Mouse (Mus musculus): Measurements from ENCODE around the gene Ift22. TPM values are rescaled to one million over a fixed set of nuclear protein-coding genes. Genes with fewer than 3 reads are reported as not detected.

Gene Ift22
- polyA plus RNA-seq, 1 experiment from 2014 or later: 54.1 TPM

GRCm38 (mm10) chr5:136895529-136895963 lies 12.4 kb upstream of the Ift22 start:
- Histone ChIP-seq H3K4me1 (ENCODE audit: control insufficient read depth, insufficient read depth, low read length) (0 out of 2 replicates have a peak, but pooled peaks cover 3% of the 10 kb centered on the region), H3K4me3 (replicated peaks; ENCODE audit: low read length) (no peak overlapping the region), H3K4me2 (ENCODE audit: low read depth, low read length) (0 out of 2 replicates have a peak overlapping the region, but pooled peaks have one; percentile 13), H3K27me3 (ENCODE audit: control insufficient read depth, insufficient read depth, low read length) (no peaks in the 10 kb centered on the region), H3K9me3 (replicated peaks; ENCODE audit: control insufficient read depth, low read length) (no peaks in the 10 kb centered on the region), H3K36me3 (ENCODE audit: control insufficient read depth, insufficient read depth, low read length) (no peaks in the 10 kb centered on the region), H3K9ac (ENCODE audit: low read length) (no peak overlapping the region), H3K27ac (ENCODE audit: low read length) (no peak overlapping the region)
- WGBS: 45% methylated on average over 10 of the region's 10 CpGs
- no peak for ATAC-seq (ENCODE audit: insufficient read depth, low FRiP score)

- no peak overlapping the region for H3K4me2 ChIP-seq (ENCODE audit: low read depth, low read length)
- H3K27me3 ChIP-seq (ENCODE audit: control insufficient read depth, insufficient read depth, low read length): no peaks in the 10 kb centered on the region
- no peaks in the 10 kb centered on the region for H3K36me3 ChIP-seq (ENCODE audit: control insufficient read depth, insufficient read depth, low read length)
- no peak for ATAC-seq (ENCODE audit: insufficient read depth, low FRiP score)
- no peak overlapping the region for H3K9ac ChIP-seq (ENCODE audit: low read length)
- no peak overlapping the region for H3K4me3 ChIP-seq (replicated peaks; ENCODE audit: low read length)
- 0 out of 2 replicates have a peak, but pooled peaks cover 6% of the 10 kb centered on the region for H3K4me1 ChIP-seq (ENCODE audit: control insufficient read depth, insufficient read depth, low read length)
- WGBS: 57% methylated on average over 3 of the region's 3 CpGs
- no peak overlapping the region for H3K27ac ChIP-seq (ENCODE audit: low read length)
- no peaks in the 10 kb centered on the region for H3K9me3 ChIP-seq (replicated peaks; ENCODE audit: control insufficient read depth, low read length)
Observed at GRCm38 (mm10) chr5:136904621-136905020, 3.3 kb upstream of the Ift22 start.

GRCm38 (mm10) chr5:136905630-136906029 lies 2.3 kb upstream of the Ift22 start:
- Histone ChIP-seq H3K4me3 (replicated peaks; ENCODE audit: low read length) (no peak overlapping the region), H3K4me1 (ENCODE audit: control insufficient read depth, insufficient read depth, low read length) (0 out of 2 replicates have a peak, but pooled peaks cover 6% of the 10 kb centered on the region), H3K4me2 (ENCODE audit: low read depth, low read length) (no peak overlapping the region), H3K9me3 (replicated peaks; ENCODE audit: control insufficient read depth, low read length) (no peaks in the 10 kb centered on the region), H3K27ac (ENCODE audit: low read length) (no peak overlapping the region), H3K9ac (ENCODE audit: low read length) (no peak overlapping the region), H3K27me3 (ENCODE audit: control insufficient read depth, insufficient read depth, low read length) (no peaks in the 10 kb centered on the region), H3K36me3 (ENCODE audit: control insufficient read depth, insufficient read depth, low read length) (no peaks in the 10 kb centered on the region)
- no peak for ATAC-seq (ENCODE audit: insufficient read depth, low FRiP score)
- WGBS: 52% methylated on average over 7 of the region's 7 CpGs

GRCm38 (mm10) chr5:136907587-136907986 lies 363 bp upstream of the Ift22 start:
- Histone ChIP-seq H3K4me2 (ENCODE audit: low read depth, low read length) (peak overlapping the region; percentile 75), H3K27ac (ENCODE audit: low read length) (no peak overlapping the region), H3K4me3 (replicated peaks; ENCODE audit: low read length) (peak overlapping the region; percentile 88), H3K9ac (ENCODE audit: low read length) (peak overlapping the region; percentile 84), H3K4me1 (ENCODE audit: control insufficient read depth, insufficient read depth, low read length) (0 out of 2 replicates have a peak, but pooled peaks cover 6% of the 10 kb centered on the region), H3K36me3 (ENCODE audit: control insufficient read depth, insufficient read depth, low read length) (peaks cover 4% of the 10 kb centered on the region; the same call in 1 of the 2 replicates), H3K9me3 (replicated peaks; ENCODE audit: control insufficient read depth, low read length) (no peaks in the 10 kb centered on the region), H3K27me3 (ENCODE audit: control insufficient read depth, insufficient read depth, low read length) (no peaks in the 10 kb centered on the region)
- WGBS: 37% methylated on average over 9 of the region's 9 CpGs
- peak; percentile 6; the same call in 1 of the 2 replicates for ATAC-seq (ENCODE audit: insufficient read depth, low FRiP score)

- peaks cover 4% of the 10 kb centered on the region; the same call in 1 of the 2 replicates for H3K36me3 ChIP-seq (ENCODE audit: control insufficient read depth, insufficient read depth, low read length)
- 81% methylated on average over 3 of the region's 3 CpGs for WGBS
- H3K9ac ChIP-seq (ENCODE audit: low read length): no peak overlapping the region
- H3K9me3 ChIP-seq (replicated peaks; ENCODE audit: control insufficient read depth, low read length): no peaks in the 10 kb centered on the region
- no peak overlapping the region for H3K4me3 ChIP-seq (replicated peaks; ENCODE audit: low read length)
- ATAC-seq (ENCODE audit: insufficient read depth, low FRiP score): no peak
- H3K4me1 ChIP-seq (ENCODE audit: control insufficient read depth, insufficient read depth, low read length): no peaks in the 10 kb centered on the region
- H3K27ac ChIP-seq (ENCODE audit: low read length): no peak overlapping the region
- no peak overlapping the region for H3K4me2 ChIP-seq (ENCODE audit: low read depth, low read length)
- no peaks in the 10 kb centered on the region for H3K27me3 ChIP-seq (ENCODE audit: control insufficient read depth, insufficient read depth, low read length)
Observed at GRCm38 (mm10) chr5:136914183-136914582, 6.2 kb downstream of the Ift22 start.

GRCm38 (mm10) chr5:136917613-136918242 lies 9.8 kb downstream of the Ift22 start:
- no peak for ATAC-seq (ENCODE audit: insufficient read depth, low FRiP score)
- Histone ChIP-seq H3K9me3 (replicated peaks; ENCODE audit: control insufficient read depth, low read length) (no peaks in the 10 kb centered on the region), H3K36me3 (ENCODE audit: control insufficient read depth, insufficient read depth, low read length) (no peaks in the 10 kb centered on the region), H3K4me2 (ENCODE audit: low read depth, low read length) (no peak overlapping the region), H3K9ac (ENCODE audit: low read length) (no peak overlapping the region), H3K4me3 (replicated peaks; ENCODE audit: low read length) (no peak overlapping the region), H3K27ac (ENCODE audit: low read length) (no peak overlapping the region), H3K27me3 (ENCODE audit: control insufficient read depth, insufficient read depth, low read length) (no peaks in the 10 kb centered on the region), H3K4me1 (ENCODE audit: control insufficient read depth, insufficient read depth, low read length) (0 out of 2 replicates have a peak, but pooled peaks cover 2% of the 10 kb centered on the region)
- WGBS: 96% methylated on average over 8 of the region's 8 CpGs

GRCm38 (mm10) chr5:136918655-136919472 lies 10.9 kb downstream of the Ift22 start:
- peak; percentile 90 for ATAC-seq (ENCODE audit: insufficient read depth, low FRiP score)
- Histone ChIP-seq H3K27ac (ENCODE audit: low read length) (no peak overlapping the region; the same call in 1 of the 2 replicates), H3K36me3 (ENCODE audit: control insufficient read depth, insufficient read depth, low read length) (no peaks in the 10 kb centered on the region), H3K27me3 (ENCODE audit: control insufficient read depth, insufficient read depth, low read length) (no peaks in the 10 kb centered on the region), H3K4me1 (ENCODE audit: control insufficient read depth, insufficient read depth, low read length) (0 out of 2 replicates have a peak, but pooled peaks cover 2% of the 10 kb centered on the region), H3K4me3 (replicated peaks; ENCODE audit: low read length) (peak overlapping the region; percentile 54), H3K9me3 (replicated peaks; ENCODE audit: control insufficient read depth, low read length) (no peaks in the 10 kb centered on the region), H3K4me2 (ENCODE audit: low read depth, low read length) (peak overlapping the region; percentile 95), H3K9ac (ENCODE audit: low read length) (peak overlapping the region; percentile 83)
- WGBS: 2% methylated on average over 38 of the region's 38 CpGs

- peak overlapping the region; percentile 95 for H3K4me2 ChIP-seq (ENCODE audit: low read depth, low read length)
- H3K27me3 ChIP-seq (ENCODE audit: control insufficient read depth, insufficient read depth, low read length): no peaks in the 10 kb centered on the region
- ATAC-seq (ENCODE audit: insufficient read depth, low FRiP score): no peak
- H3K27ac ChIP-seq (ENCODE audit: low read length): no peak overlapping the region
- 0 out of 2 replicates have a peak, but pooled peaks cover 2% of the 10 kb centered on the region for H3K4me1 ChIP-seq (ENCODE audit: control insufficient read depth, insufficient read depth, low read length)
- peak overlapping the region; percentile 54 for H3K4me3 ChIP-seq (replicated peaks; ENCODE audit: low read length)
- WGBS: 21% methylated on average over 17 of the region's 18 CpGs
- H3K36me3 ChIP-seq (ENCODE audit: control insufficient read depth, insufficient read depth, low read length): no peaks in the 10 kb centered on the region
- no peaks in the 10 kb centered on the region for H3K9me3 ChIP-seq (replicated peaks; ENCODE audit: control insufficient read depth, low read length)
- H3K9ac ChIP-seq (ENCODE audit: low read length): peak overlapping the region; percentile 83
Observed at GRCm38 (mm10) chr5:136919546-136920301, 11.8 kb downstream of the Ift22 start.
